ENCODE assay signal across 9 mouse cellular contexts in the genomic region with DNA sequence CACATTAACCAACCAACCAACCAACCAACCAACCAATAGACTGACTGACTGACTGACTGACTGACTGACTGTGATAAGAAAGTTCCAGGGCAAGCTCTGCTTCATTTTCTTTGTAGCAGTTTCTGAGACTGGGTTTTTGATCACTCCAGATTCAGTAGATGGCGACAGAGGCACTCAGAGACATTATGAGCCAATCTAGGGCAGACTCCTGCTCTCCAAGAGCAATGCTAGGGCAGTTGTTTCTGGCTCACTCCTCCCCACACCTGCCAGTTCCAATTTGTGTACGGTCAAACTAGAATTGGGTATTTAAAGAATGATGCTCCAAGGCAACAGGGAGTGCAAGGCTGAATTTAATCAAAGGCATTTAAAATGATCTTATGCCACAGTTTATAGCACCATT. TPM values are rescaled to one million over a fixed set of nuclear protein-coding genes. Genes with fewer than 3 reads are reported as not detected.
DNase-seq lines count a peak whose midpoint lies in the region; ATAC-seq and TF ChIP-seq lines count a peak whose summit lies in the region.
"Had no signal": no experiment of that assay in that cellular context is flagged by ENCODE, and none has a peak within 500 bp of the region (broad histone marks: within the 10 kb centered on the region; RNA-seq: fewer than 3 reads in every experiment).

No protein-coding gene starts in this region.

- H3K9me3 ChIP-seq in neural tube, embryonic 15.5 days (replicated peaks) = no peaks in the 10 kb centered on the region
- H3K9me3 ChIP-seq: limb, embryonic 15.5 days had no signal

- H3K27me3 ChIP-seq in neural tube, embryonic 15.5 days (replicated peaks) = no peaks in the 10 kb centered on the region
- H3K27me3 ChIP-seq: limb, embryonic 15.5 days had no signal

- no peak overlapping the region for H3K4me3 ChIP-seq in layer of hippocampus, adult 2 months
- no peak overlapping the region for H3K4me3 ChIP-seq in neural tube, embryonic 15.5 days (replicated peaks)
- H3K4me3 ChIP-seq: limb, embryonic 15.5 days had no signal

- no peaks in the 10 kb centered on the region for H3K4me1 ChIP-seq in neural tube, embryonic 15.5 days
- H3K4me1 ChIP-seq: limb, embryonic 15.5 days had no signal

- H3K9ac ChIP-seq in neural tube, embryonic 15.5 days (replicated peaks) = no peak overlapping the region
- H3K9ac ChIP-seq: limb, embryonic 15.5 days had no signal

- peak; percentile 52 for ATAC-seq in megakaryocyte progenitor cell, adult 5-6 weeks (replicated peaks; ENCODE audit: poor library complexity)
- no peak for ATAC-seq in neural tube, embryonic 15.5 days (ENCODE audit: low FRiP score)

- no peaks in the 10 kb centered on the region for H3K36me3 ChIP-seq in neural tube, embryonic 15.5 days
- H3K36me3 ChIP-seq: limb, embryonic 15.5 days had no signal

- WGBS in neural tube, embryonic 15.5 days = 25% methylated on average over 2 of the region's 2 CpGs

- H3K27ac ChIP-seq in layer of hippocampus, adult 2 months = no peak overlapping the region
- no peak overlapping the region for H3K27ac ChIP-seq in neural tube, embryonic 15.5 days (replicated peaks)
- H3K27ac ChIP-seq: limb, embryonic 15.5 days had no signal

- peak; percentile 57 to 87 for DNase-seq in adrenal gland, adult (ENCODE audit: inconsistent age in 2 of 2, low spot score in 1 of 2)
- no peak for DNase-seq in adrenal gland, postnatal 25 days
- peak; percentile 26 to 49 for DNase-seq in layer of hippocampus, adult 2 months (ENCODE audit: low spot score in 2 of 2)
- no peak for DNase-seq in layer of hippocampus, postnatal 25 days (ENCODE audit: extremely low spot score in 1 of 2, low spot score in 1 of 2)
- DNase-seq in adrenal gland, postnatal 10 days = peak; percentile 58
- DNase-seq in kidney, adult 8-10 months = peak; percentile 39 to 55

- TF ChIP-seq CTCF in layer of hippocampus, adult 2 months (conservative IDR thresholded peaks at IDR 0.05) = peak; percentile 75

- H3K4me2 ChIP-seq in neural tube, embryonic 15.5 days = no peak overlapping the region
- H3K4me2 ChIP-seq: limb, embryonic 15.5 days had no signal

RNA-seq across cellular contexts. Expression of a gene that starts 5.1 kb away (rescaled TPM):
- total RNA-seq in adrenal gland, postnatal 25 days (2021) = 138 and 160 TPM in 2 replicates
- total RNA-seq in layer of hippocampus, adult 2 months (2021) = not detected
- total RNA-seq in layer of hippocampus, postnatal 25 days (2021) = not detected
- 100 to 1,000 TPM; 387 to 442 TPM for total RNA-seq in adrenal gland, postnatal 10 days (2021)
- not detected in 2 replicates for total RNA-seq in megakaryocyte progenitor cell, adult 5-6 weeks (2015)
- total RNA-seq in megakaryocyte progenitor cell, adult 5-6 weeks (2017) = not detected in 2 replicates
- 0.24 and 0.42 TPM in 2 replicates for polyA plus RNA-seq in neural tube, embryonic 15.5 days (2015; fragmentation: Nextera tagmentation; extraction: Ambion mirVana)
- polyA plus RNA-seq: limb, embryonic 15.5 days had no signal

RNA-seq across cellular contexts. Expression of a gene that starts 23.9 kb away (rescaled TPM):
- 9.9 and 10.4 TPM in 2 replicates for total RNA-seq in adrenal gland, postnatal 25 days (2021)
- 1 to 10 TPM; 4.8 to 5.3 TPM for total RNA-seq in layer of hippocampus, adult 2 months (2021)
- total RNA-seq in layer of hippocampus, postnatal 25 days (2021) = 1 to 10 TPM; 4.8 TPM
- total RNA-seq in adrenal gland, postnatal 10 days (2021) = 10 to 100 TPM; 14.3 to 17.1 TPM
- 195 and 224 TPM in 2 replicates for total RNA-seq in megakaryocyte progenitor cell, adult 5-6 weeks (2015)
- total RNA-seq in megakaryocyte progenitor cell, adult 5-6 weeks (2017) = 72.3 and 90.3 TPM in 2 replicates
- polyA plus RNA-seq in neural tube, embryonic 15.5 days (2015; fragmentation: Nextera tagmentation; extraction: Ambion mirVana) = 35.3 and 56.6 TPM in 2 replicates

RNA-seq across cellular contexts. Expression of a gene that starts 44.2 kb away (rescaled TPM):
- 464 and 587 TPM in 2 replicates for total RNA-seq in adrenal gland, postnatal 25 days (2021)
- total RNA-seq in layer of hippocampus, adult 2 months (2021) = 100 to 1,000 TPM; 923 to 956 TPM
- total RNA-seq in layer of hippocampus, postnatal 25 days (2021) = 100 to 1,000 TPM; 898 to 914 TPM
- 100 to 1,000 TPM; 295 to 433 TPM for total RNA-seq in adrenal gland, postnatal 10 days (2021)
- total RNA-seq in megakaryocyte progenitor cell, adult 5-6 weeks (2015) = 378 and 464 TPM in 2 replicates
- 592 and 744 TPM in 2 replicates for total RNA-seq in megakaryocyte progenitor cell, adult 5-6 weeks (2017)
- 347 and 374 TPM in 2 replicates for polyA plus RNA-seq in neural tube, embryonic 15.5 days (2015; fragmentation: Nextera tagmentation; extraction: Ambion mirVana)

Comparison
In these comparisons a context has a peak if more than half of its experiments do, and no peak if none do; other contexts are left out.
1. DNase-seq: peak in adrenal gland, adult (2 of 2), layer of hippocampus, adult 2 months (2 of 2), adrenal gland, postnatal 10 days (single experiment) and kidney, adult 8-10 months (2 of 2); none in adrenal gland, postnatal 25 days (single experiment) and layer of hippocampus, postnatal 25 days (0 of 2).
2. RNA of a gene that starts 5.1 kb away (total RNA-seq): 387 to 442 TPM in adrenal gland, postnatal 10 days and 138 to 160 TPM in adrenal gland, postnatal 25 days; not detected in layer of hippocampus, adult 2 months, not detected in layer of hippocampus, postnatal 25 days and not detected in megakaryocyte progenitor cell, adult 5-6 weeks; every median in the first group is over 100 times any median in the second.